Mouse (Mus musculus): Measurements from ENCODE around the gene Rab10. TPM values are rescaled to one million over a fixed set of nuclear protein-coding genes. Genes with fewer than 3 reads are reported as not detected.

Gene Rab10
- polyA plus RNA-seq, 1 experiment from 2014 or later, result 65.1 TPM

DNA sequence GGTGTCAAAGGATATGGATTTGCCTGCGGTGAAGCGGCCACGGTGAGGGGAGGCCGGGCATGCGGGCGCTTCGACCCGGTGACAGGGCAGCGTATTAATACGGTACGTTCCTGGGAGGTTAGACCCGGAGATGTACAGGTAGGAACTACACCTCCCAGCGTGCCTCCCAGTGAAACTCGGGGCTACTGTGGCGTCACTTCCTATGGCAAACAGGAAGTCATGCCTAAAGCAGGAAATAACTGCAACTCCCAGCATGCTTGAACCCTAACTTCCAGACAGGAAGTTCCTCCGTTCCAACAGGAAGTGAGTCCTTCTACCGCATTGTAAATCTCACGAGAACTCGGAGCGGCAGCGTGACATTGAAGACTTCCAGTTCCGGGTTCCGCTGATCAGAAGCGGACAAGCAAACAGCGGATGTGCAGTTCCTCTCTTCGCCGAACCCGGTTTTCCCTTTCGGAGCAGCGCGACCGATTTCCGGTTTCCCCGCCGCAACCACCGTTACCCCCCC is 74.6 kb downstream of the Rab10 start:
- peaks cover 16% of the 10 kb centered on the region for H3K9me3 ChIP-seq (ENCODE audit: low read length)
- H3K4me3 ChIP-seq (ENCODE audit: low read length), result peak overlapping the region; percentile 63
- no peaks in the 10 kb centered on the region for H3K27me3 ChIP-seq (ENCODE audit: insufficient read depth, low read length)
- peak overlapping the region; percentile 88 for H3K27ac ChIP-seq (ENCODE audit: low read length)
- H3K9ac ChIP-seq (replicated peaks; ENCODE audit: low read length), result peak overlapping the region; percentile 63
- peak; percentile 93 for ATAC-seq (ENCODE audit: low FRiP score, low TSS enrichment)
- H3K4me1 ChIP-seq (ENCODE audit: insufficient read depth, low read length), result no peaks in the 10 kb centered on the region
- peak overlapping the region; percentile 57 for H3K4me2 ChIP-seq (replicated peaks; ENCODE audit: low read depth, low read length)
- WGBS, result 12% methylated on average over 33 of the region's 36 CpGs
- peaks cover 34% of the 10 kb centered on the region for H3K36me3 ChIP-seq (ENCODE audit: insufficient read depth, low read length)

DNA sequence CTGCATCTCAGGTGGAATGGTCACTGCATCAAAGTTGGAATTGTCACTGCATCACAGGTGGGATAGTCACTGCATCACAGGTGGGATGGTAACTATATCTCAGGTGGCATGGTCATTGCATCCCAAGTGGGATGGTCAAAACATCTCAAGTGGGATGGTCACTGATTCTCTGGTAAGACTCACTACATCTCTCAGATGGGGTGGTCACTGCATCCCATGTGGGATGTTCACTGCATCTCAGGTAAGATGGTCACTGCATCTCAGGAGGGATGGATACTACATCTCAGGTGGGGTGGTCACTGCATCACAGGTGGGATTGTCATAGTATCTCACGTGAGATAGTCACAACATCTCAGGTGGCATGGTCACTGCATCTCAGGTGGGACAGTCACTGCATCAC is 75.7 kb downstream of the Rab10 start:
- Histone ChIP-seq H3K4me1 (ENCODE audit: insufficient read depth, low read length) (no peaks in the 10 kb centered on the region), H3K36me3 (ENCODE audit: insufficient read depth, low read length) (peaks cover 23% of the 10 kb centered on the region), H3K9ac (replicated peaks; ENCODE audit: low read length) (no peak overlapping the region), H3K4me3 (ENCODE audit: low read length) (no peak overlapping the region), H3K4me2 (replicated peaks; ENCODE audit: low read depth, low read length) (no peak overlapping the region), H3K9me3 (ENCODE audit: low read length) (peaks cover 16% of the 10 kb centered on the region), H3K27ac (ENCODE audit: low read length) (no peak overlapping the region), H3K27me3 (ENCODE audit: insufficient read depth, low read length) (no peaks in the 10 kb centered on the region)
- no peak for ATAC-seq (ENCODE audit: low FRiP score, low TSS enrichment)
- 77% methylated on average over 1 of the region's 1 CpGs for WGBS

DNA sequence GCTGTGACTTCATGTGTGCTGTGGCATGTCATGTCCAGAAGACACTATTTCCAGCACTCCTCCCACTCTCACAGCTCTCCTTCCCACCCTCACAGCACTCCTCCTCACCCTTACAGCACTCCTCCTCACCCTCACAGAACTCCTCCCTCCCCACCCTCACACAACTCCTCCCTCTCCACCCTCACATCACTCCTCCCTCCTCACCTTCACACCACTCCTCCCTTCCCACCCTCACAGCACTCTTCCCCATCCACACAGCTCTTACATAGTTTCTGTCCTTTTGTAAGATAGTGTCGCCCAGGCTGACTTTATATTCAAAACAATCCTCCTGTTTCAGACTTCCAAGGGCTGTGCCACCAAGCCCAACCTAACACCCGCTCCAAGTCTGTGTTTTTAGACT is 86.4 kb downstream of the Rab10 start:
- Histone ChIP-seq H3K9ac (replicated peaks; ENCODE audit: low read length) (no peak overlapping the region), H3K27me3 (ENCODE audit: insufficient read depth, low read length) (no peaks in the 10 kb centered on the region), H3K27ac (ENCODE audit: low read length) (no peak overlapping the region), H3K9me3 (ENCODE audit: low read length) (0 out of 2 replicates have a peak, but pooled peaks cover 3% of the 10 kb centered on the region), H3K4me2 (replicated peaks; ENCODE audit: low read depth, low read length) (no peak overlapping the region), H3K4me3 (ENCODE audit: low read length) (no peak overlapping the region), H3K4me1 (ENCODE audit: insufficient read depth, low read length) (no peaks in the 10 kb centered on the region), H3K36me3 (ENCODE audit: insufficient read depth, low read length) (no peaks in the 10 kb centered on the region)
- WGBS, result 69% methylated on average over 2 of the region's 2 CpGs
- no peak for ATAC-seq (ENCODE audit: low FRiP score, low TSS enrichment)

DNA sequence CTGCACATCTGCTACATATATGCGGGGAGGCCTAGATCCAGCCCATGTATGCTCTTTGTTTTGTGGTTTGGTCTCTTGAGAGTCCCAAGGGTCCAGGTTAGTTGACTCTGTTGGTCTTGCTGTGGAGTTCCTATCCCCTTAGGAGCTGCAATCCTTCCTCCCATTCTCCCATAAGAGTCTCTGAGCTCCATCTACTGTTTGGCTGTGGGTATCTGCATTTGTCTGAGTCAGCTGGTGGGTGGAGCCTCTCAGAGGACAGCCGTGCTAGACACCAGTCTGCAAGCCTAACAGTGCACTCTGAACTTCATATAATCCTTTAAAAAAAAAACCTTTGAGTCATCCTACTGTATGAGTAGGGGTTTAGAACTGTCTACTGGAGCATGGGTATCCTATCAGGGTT is 99.6 kb downstream of the Rab10 start:
- H3K4me3 ChIP-seq (ENCODE audit: low read length), result no peak overlapping the region
- WGBS, result 46% methylated on average over 2 of the region's 2 CpGs

DNA sequence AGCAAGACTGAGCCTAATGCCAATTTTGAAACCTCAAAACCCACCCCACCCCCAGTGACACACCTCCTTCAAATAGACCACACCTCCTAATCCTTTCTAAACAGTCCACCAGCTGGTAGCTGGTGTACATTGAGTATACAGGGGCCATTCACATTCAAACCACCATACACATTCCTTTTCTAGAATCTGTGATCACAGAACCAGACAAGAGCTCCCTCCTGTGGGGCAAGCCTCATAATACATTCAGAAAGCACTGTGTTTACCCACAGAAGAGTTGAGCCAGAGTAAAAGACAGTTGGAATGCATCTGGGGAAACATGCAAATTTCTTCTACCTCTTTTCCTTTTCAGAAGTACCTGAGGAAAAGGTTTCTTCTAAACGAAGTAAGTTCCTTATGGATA is 100.6 kb downstream of the Rab10 start:
- no peaks in the 10 kb centered on the region for H3K9me3 ChIP-seq (ENCODE audit: low read length)
- H3K4me3 ChIP-seq (ENCODE audit: low read length), result no peak overlapping the region
- no peak overlapping the region for H3K9ac ChIP-seq (replicated peaks; ENCODE audit: low read length)
- WGBS, result 59% methylated on average over 1 of the region's 1 CpGs
- no peak overlapping the region for H3K4me2 ChIP-seq (replicated peaks; ENCODE audit: low read depth, low read length)
- no peak for ATAC-seq (ENCODE audit: low FRiP score, low TSS enrichment)
- no peaks in the 10 kb centered on the region for H3K4me1 ChIP-seq (ENCODE audit: insufficient read depth, low read length)
- no peaks in the 10 kb centered on the region for H3K27me3 ChIP-seq (ENCODE audit: insufficient read depth, low read length)
- no peaks in the 10 kb centered on the region for H3K36me3 ChIP-seq (ENCODE audit: insufficient read depth, low read length)
- no peak overlapping the region for H3K27ac ChIP-seq (ENCODE audit: low read length)

More for the DNA sequence above, 99.6 kb downstream of the Rab10 start:
- no peak for ATAC-seq (ENCODE audit: low FRiP score, low TSS enrichment)
- no peak overlapping the region for H3K9ac ChIP-seq (replicated peaks; ENCODE audit: low read length)
- H3K27me3 ChIP-seq (ENCODE audit: insufficient read depth, low read length), result no peaks in the 10 kb centered on the region
- H3K36me3 ChIP-seq (ENCODE audit: insufficient read depth, low read length), result no peaks in the 10 kb centered on the region
- no peaks in the 10 kb centered on the region for H3K9me3 ChIP-seq (ENCODE audit: low read length)
- no peak overlapping the region for H3K4me2 ChIP-seq (replicated peaks; ENCODE audit: low read depth, low read length)
- H3K27ac ChIP-seq (ENCODE audit: low read length), result no peak overlapping the region
- no peaks in the 10 kb centered on the region for H3K4me1 ChIP-seq (ENCODE audit: insufficient read depth, low read length)

Other genes with a start within 250 kb of the Rab10 start
- gene Kif3c, start 55.2 kb upstream of the Rab10 start, polyA plus RNA-seq (2015; fragmentation: Nextera tagmentation; extraction: Ambion mirVana), result 12.3 and 13.6 TPM in 2 replicates
- gene Asxl2, start 116.9 kb upstream of the Rab10 start, polyA plus RNA-seq (2015; fragmentation: Nextera tagmentation; extraction: Ambion mirVana), result 15.0 and 20.7 TPM in 2 replicates